Mouse (Mus musculus): ENCODE measurements at regions not wholly inside any gene's neighbourhood (a gene's known extent, or its start where the extent isn't known, plus 50 kb on each side); places are given as distances from the start of the nearest gene placed in this dataset.
A peak's percentile ranks its signal among the peaks of the same experiment; 100 is the strongest.
"Not testable (repeated sequence)": the region's sequence is repeated elsewhere in the genome, so short reads cannot be mapped to it uniquely, and the experiment has no call there.

GRCm38 (mm10) chr9:9606322-9606721, 367.4 kb upstream of the Arhgap42 start:
- ATAC-seq (ENCODE audit: low TSS enrichment) = no peak

GRCm38 (mm10) chr9:9591263-9591662, 352.4 kb upstream of the Arhgap42 start:
- ATAC-seq (ENCODE audit: low TSS enrichment) = no peak

GRCm38 (mm10) chr9:9583011-9583605, 344.2 kb upstream of the Arhgap42 start:
- ATAC-seq (ENCODE audit: low TSS enrichment) = no peak

GRCm38 (mm10) chr9:9582301-9583010, 343.6 kb upstream of the Arhgap42 start:
- ATAC-seq (ENCODE audit: low TSS enrichment) = no peak

- no peak for ATAC-seq (ENCODE audit: low TSS enrichment)
Observed at GRCm38 (mm10) chr9:9568040-9568649, 329.2 kb upstream of the Arhgap42 start.

- no peak for ATAC-seq (ENCODE audit: low TSS enrichment)
Observed at GRCm38 (mm10) chr9:9564551-9564950, 325.6 kb upstream of the Arhgap42 start.

GRCm38 (mm10) chr9:9548657-9549056, 309.8 kb upstream of the Arhgap42 start:
- ATAC-seq (ENCODE audit: low TSS enrichment) = peak; percentile 93

GRCm38 (mm10) chr9:9547570-9547969, 308.7 kb upstream of the Arhgap42 start:
- ATAC-seq (ENCODE audit: low TSS enrichment) = peak; percentile 83

- ATAC-seq (ENCODE audit: low TSS enrichment) = no peak
Observed at GRCm38 (mm10) chr9:9547121-9547520, 308.2 kb upstream of the Arhgap42 start.

GRCm38 (mm10) chr9:9500345-9500744, 261.4 kb upstream of the Arhgap42 start:
- ATAC-seq (ENCODE audit: low TSS enrichment) = no peak

GRCm38 (mm10) chr9:9493594-9494182, 254.8 kb upstream of the Arhgap42 start:
- no peak for ATAC-seq (ENCODE audit: low TSS enrichment)

- peak; percentile 95 for ATAC-seq (ENCODE audit: low TSS enrichment)
Observed at GRCm38 (mm10) chr9:9477145-9477544, 238.2 kb upstream of the Arhgap42 start.

GRCm38 (mm10) chr9:9475009-9475744, 236.3 kb upstream of the Arhgap42 start:
- no peak for ATAC-seq (ENCODE audit: low TSS enrichment)

- ATAC-seq (ENCODE audit: low TSS enrichment) = peak; percentile 55; the same call in 1 of the 2 replicates
Observed at GRCm38 (mm10) chr9:9444213-9444612, 205.3 kb upstream of the Arhgap42 start.

- ATAC-seq (ENCODE audit: low TSS enrichment) = no peak
Observed at GRCm38 (mm10) chr9:9420326-9420725, 181.4 kb upstream of the Arhgap42 start.

- ATAC-seq (ENCODE audit: low TSS enrichment) = no peak
Observed at GRCm38 (mm10) chr9:9412460-9413181, 173.7 kb upstream of the Arhgap42 start.

GRCm38 (mm10) chr9:9394190-9394589, 155.3 kb upstream of the Arhgap42 start:
- not testable (repeated sequence) for ATAC-seq (ENCODE audit: low TSS enrichment)

GRCm38 (mm10) chr9:9376650-9377189, 137.8 kb upstream of the Arhgap42 start:
- ATAC-seq (ENCODE audit: low TSS enrichment) = no peak

GRCm38 (mm10) chr9:9375304-9375904, 136.5 kb upstream of the Arhgap42 start:
- ATAC-seq (ENCODE audit: low TSS enrichment) = peak; percentile 59

GRCm38 (mm10) chr9:9372594-9372993, 133.7 kb upstream of the Arhgap42 start:
- peak; percentile 97 for ATAC-seq (ENCODE audit: low TSS enrichment)

- ATAC-seq (ENCODE audit: low TSS enrichment) = no peak
Observed at GRCm38 (mm10) chr9:9368731-9369130, 129.8 kb upstream of the Arhgap42 start.
